Mouse (Mus musculus): ENCODE results near the gene 4930558K02Rik. TPM values are rescaled to one million over a fixed set of nuclear protein-coding genes. Genes with fewer than 3 reads are reported as not detected.

4930558K02Rik gene
- polyA plus RNA-seq, 1 experiment from 2014 or later = not detected

DNA sequence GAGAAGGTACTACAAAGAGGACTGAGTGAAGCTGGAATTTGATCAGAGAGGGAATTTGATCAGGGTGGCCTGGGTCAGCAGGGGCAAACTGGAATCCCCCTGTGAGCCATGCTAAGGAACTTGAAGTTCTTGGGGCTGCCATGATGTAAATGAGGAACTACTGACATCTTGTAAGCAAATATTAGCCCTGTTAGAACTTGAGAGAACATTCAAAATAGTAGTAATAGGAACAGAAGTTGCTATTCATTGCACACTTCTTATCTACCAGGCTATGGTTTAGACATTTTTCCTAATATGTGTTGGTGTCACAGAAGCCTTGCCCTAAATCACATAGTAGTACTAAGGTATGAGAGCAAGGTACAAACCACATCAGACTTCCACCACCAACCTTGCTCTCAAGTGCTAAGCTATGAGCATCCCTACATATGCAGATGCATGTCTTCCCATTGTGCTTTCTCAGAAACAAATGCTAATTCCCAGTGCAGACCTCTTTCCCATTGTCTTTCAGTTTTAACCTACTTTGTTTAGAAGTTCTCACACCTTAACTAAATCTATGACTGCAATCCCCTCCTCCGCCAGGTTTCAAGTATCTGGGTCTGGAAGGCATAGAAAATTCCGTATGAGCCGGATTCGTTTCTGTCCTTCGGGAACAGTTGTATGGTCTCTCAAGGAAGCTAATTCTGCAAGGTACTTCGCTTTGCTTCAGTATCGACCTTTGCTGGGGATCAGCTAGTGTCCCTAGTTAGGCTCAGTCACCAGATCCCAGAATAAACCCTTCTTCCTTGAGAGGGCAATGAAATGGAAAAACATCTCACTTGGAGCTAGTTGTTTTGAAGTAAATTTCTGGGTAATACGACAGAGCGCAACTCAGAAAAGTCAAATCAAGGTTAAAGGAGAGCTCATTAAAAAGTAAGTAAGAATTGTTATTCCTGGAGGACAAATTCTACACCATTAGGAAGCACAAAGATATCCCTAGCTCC, 58.7 kb downstream of the 4930558K02Rik start:
- DNase-seq (ENCODE audit: low spot score) = no peak
- Histone ChIP-seq H3K4me3 (ENCODE audit: low read depth, low read length) (no peak overlapping the region), H3K4me1 (ENCODE audit: control insufficient read depth, insufficient read depth, low read length) (no peaks in the 10 kb centered on the region; the same call in 1 of the 2 replicates), H3K36me3 (ENCODE audit: control insufficient read depth, insufficient read depth, low read length) (no peaks in the 10 kb centered on the region), H3K4me2 (ENCODE audit: low read depth) (no peak overlapping the region), H3K9me3 (ENCODE audit: control insufficient read depth, low read length) (no peaks in the 10 kb centered on the region), H3K27ac (ENCODE audit: low read depth, low read length) (no peak overlapping the region), H3K9ac (ENCODE audit: low read length) (no peak overlapping the region), H3K27me3 (ENCODE audit: control insufficient read depth, insufficient read depth, low read length) (no peaks in the 10 kb centered on the region)
- no peak for ATAC-seq (ENCODE audit: insufficient read depth, low FRiP score, low TSS enrichment)
- 86% methylated on average over 9 of the region's 9 CpGs for WGBS

DNA sequence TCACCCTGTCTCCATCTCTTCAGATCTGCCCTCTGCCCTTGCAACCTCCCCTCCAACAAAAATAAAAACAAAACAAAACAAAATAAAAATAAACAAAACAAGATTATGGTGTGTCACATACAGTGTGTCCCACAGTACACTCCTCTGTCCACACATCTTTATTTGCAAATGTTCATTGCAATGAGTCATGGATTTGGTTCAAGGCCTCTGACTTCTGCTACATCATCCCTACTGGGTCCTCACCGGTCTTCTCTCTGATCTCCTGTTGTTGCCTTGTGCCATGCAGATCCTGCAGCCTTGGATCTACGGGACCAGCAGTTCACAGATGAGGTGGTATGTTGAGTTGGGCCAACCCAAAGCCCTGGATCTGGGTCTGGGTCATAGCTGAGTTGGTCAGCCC, 59.8 kb downstream of the 4930558K02Rik start:
- ATAC-seq (ENCODE audit: insufficient read depth, low FRiP score, low TSS enrichment) (no peak), DNase-seq (ENCODE audit: low spot score) (no peak)
- 91% methylated on average over 2 of the region's 2 CpGs for WGBS
- Histone ChIP-seq H3K27me3 (ENCODE audit: control insufficient read depth, insufficient read depth, low read length) (no peaks in the 10 kb centered on the region), H3K4me1 (ENCODE audit: control insufficient read depth, insufficient read depth, low read length) (no peaks in the 10 kb centered on the region; the same call in 1 of the 2 replicates), H3K36me3 (ENCODE audit: control insufficient read depth, insufficient read depth, low read length) (no peaks in the 10 kb centered on the region), H3K4me2 (ENCODE audit: low read depth) (no peak overlapping the region), H3K27ac (ENCODE audit: low read depth, low read length) (no peak overlapping the region), H3K4me3 (ENCODE audit: low read depth, low read length) (no peak overlapping the region), H3K9ac (ENCODE audit: low read length) (no peak overlapping the region), H3K9me3 (ENCODE audit: control insufficient read depth, low read length) (no peaks in the 10 kb centered on the region)

GRCm38 (mm10) chr1:161918682-161919372, 60.6 kb downstream of the 4930558K02Rik start:
- ATAC-seq (ENCODE audit: insufficient read depth, low FRiP score, low TSS enrichment) (no peak), DNase-seq (ENCODE audit: low spot score) (no peak)

DNA sequence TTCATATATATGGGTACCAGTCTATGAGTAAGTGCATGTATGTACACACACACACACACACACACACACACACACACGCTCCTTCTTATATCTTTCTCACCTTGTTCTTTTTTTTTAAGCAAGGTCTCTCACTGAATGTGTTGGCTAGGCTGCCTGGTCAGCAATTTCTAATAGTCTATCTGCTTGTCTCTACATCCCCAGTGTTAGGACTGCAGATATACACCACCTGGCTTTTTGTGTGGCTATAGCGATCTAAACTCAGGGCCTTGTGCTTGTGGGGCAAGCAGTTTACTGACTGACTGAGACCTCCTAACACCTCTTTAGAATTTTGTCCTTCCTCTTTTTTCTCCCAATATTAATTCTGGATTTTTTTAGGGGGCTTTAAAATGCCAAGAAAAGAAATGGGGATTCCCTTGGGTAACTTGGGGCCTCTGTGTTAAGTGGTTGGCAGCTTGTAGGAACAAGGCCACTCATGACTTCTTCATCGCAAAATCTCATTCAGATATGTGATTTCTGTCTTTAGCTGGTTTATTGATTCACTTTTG, 61.4 kb downstream of the 4930558K02Rik start:
- DNase-seq (ENCODE audit: low spot score) (no peak), ATAC-seq (ENCODE audit: insufficient read depth, low FRiP score, low TSS enrichment) (no peak)
- Histone ChIP-seq H3K4me1 (ENCODE audit: control insufficient read depth, insufficient read depth, low read length) (no peaks in the 10 kb centered on the region; the same call in 1 of the 2 replicates), H3K27ac (ENCODE audit: low read depth, low read length) (no peak overlapping the region), H3K9ac (ENCODE audit: low read length) (no peak overlapping the region), H3K4me2 (ENCODE audit: low read depth) (no peak overlapping the region), H3K4me3 (ENCODE audit: low read depth, low read length) (no peak overlapping the region), H3K36me3 (ENCODE audit: control insufficient read depth, insufficient read depth, low read length) (no peaks in the 10 kb centered on the region), H3K9me3 (ENCODE audit: control insufficient read depth, low read length) (no peaks in the 10 kb centered on the region), H3K27me3 (ENCODE audit: control insufficient read depth, insufficient read depth, low read length) (no peaks in the 10 kb centered on the region)
- WGBS = 87% methylated on average over 3 of the region's 3 CpGs

More at GRCm38 (mm10) chr1:161918682-161919372, 60.6 kb downstream of the 4930558K02Rik start:
- H3K36me3 ChIP-seq (ENCODE audit: control insufficient read depth, insufficient read depth, low read length) = no peaks in the 10 kb centered on the region
- H3K4me3 ChIP-seq (ENCODE audit: low read depth, low read length) = no peak overlapping the region
- 57% methylated on average over 7 of the region's 7 CpGs for WGBS
- no peaks in the 10 kb centered on the region for H3K9me3 ChIP-seq (ENCODE audit: control insufficient read depth, low read length)
- no peak overlapping the region for H3K4me2 ChIP-seq (ENCODE audit: low read depth)
- no peaks in the 10 kb centered on the region for H3K27me3 ChIP-seq (ENCODE audit: control insufficient read depth, insufficient read depth, low read length)
- no peak overlapping the region for H3K27ac ChIP-seq (ENCODE audit: low read depth, low read length)
- no peaks in the 10 kb centered on the region; the same call in 1 of the 2 replicates for H3K4me1 ChIP-seq (ENCODE audit: control insufficient read depth, insufficient read depth, low read length)
- no peak overlapping the region for H3K9ac ChIP-seq (ENCODE audit: low read length)

- WGBS = 75% methylated on average over 3 of the region's 3 CpGs
- DNase-seq (ENCODE audit: low spot score) = no peak
- no peak for ATAC-seq (ENCODE audit: insufficient read depth, low FRiP score, low TSS enrichment)
Observed at GRCm38 (mm10) chr1:161916036-161916435, 63.4 kb downstream of the 4930558K02Rik start.

GRCm38 (mm10) chr1:161913648-161913984, 65.8 kb downstream of the 4930558K02Rik start:
- H3K27me3 ChIP-seq (ENCODE audit: control insufficient read depth, insufficient read depth, low read length) = no peaks in the 10 kb centered on the region
- H3K4me3 ChIP-seq (ENCODE audit: low read depth, low read length) = no peak overlapping the region
- no peak overlapping the region for H3K27ac ChIP-seq (ENCODE audit: low read depth, low read length)
- ATAC-seq (ENCODE audit: insufficient read depth, low FRiP score, low TSS enrichment) (no peak), DNase-seq (ENCODE audit: low spot score) (no peak)
- no peak overlapping the region for H3K9ac ChIP-seq (ENCODE audit: low read length)
- H3K36me3 ChIP-seq (ENCODE audit: control insufficient read depth, insufficient read depth, low read length) = no peaks in the 10 kb centered on the region
- H3K4me2 ChIP-seq (ENCODE audit: low read depth) = no peak overlapping the region
- WGBS = 76% methylated on average over 7 of the region's 7 CpGs
- H3K4me1 ChIP-seq (ENCODE audit: control insufficient read depth, insufficient read depth, low read length) = no peaks in the 10 kb centered on the region; the same call in 1 of the 2 replicates
- no peaks in the 10 kb centered on the region for H3K9me3 ChIP-seq (ENCODE audit: control insufficient read depth, low read length)

More at GRCm38 (mm10) chr1:161916036-161916435, 63.4 kb downstream of the 4930558K02Rik start:
- Histone ChIP-seq H3K4me2 (ENCODE audit: low read depth) (no peak overlapping the region), H3K4me1 (ENCODE audit: control insufficient read depth, insufficient read depth, low read length) (no peaks in the 10 kb centered on the region; the same call in 1 of the 2 replicates), H3K27ac (ENCODE audit: low read depth, low read length) (no peak overlapping the region), H3K4me3 (ENCODE audit: low read depth, low read length) (no peak overlapping the region), H3K9ac (ENCODE audit: low read length) (no peak overlapping the region), H3K9me3 (ENCODE audit: control insufficient read depth, low read length) (no peaks in the 10 kb centered on the region), H3K27me3 (ENCODE audit: control insufficient read depth, insufficient read depth, low read length) (no peaks in the 10 kb centered on the region), H3K36me3 (ENCODE audit: control insufficient read depth, insufficient read depth, low read length) (no peaks in the 10 kb centered on the region)

DNA sequence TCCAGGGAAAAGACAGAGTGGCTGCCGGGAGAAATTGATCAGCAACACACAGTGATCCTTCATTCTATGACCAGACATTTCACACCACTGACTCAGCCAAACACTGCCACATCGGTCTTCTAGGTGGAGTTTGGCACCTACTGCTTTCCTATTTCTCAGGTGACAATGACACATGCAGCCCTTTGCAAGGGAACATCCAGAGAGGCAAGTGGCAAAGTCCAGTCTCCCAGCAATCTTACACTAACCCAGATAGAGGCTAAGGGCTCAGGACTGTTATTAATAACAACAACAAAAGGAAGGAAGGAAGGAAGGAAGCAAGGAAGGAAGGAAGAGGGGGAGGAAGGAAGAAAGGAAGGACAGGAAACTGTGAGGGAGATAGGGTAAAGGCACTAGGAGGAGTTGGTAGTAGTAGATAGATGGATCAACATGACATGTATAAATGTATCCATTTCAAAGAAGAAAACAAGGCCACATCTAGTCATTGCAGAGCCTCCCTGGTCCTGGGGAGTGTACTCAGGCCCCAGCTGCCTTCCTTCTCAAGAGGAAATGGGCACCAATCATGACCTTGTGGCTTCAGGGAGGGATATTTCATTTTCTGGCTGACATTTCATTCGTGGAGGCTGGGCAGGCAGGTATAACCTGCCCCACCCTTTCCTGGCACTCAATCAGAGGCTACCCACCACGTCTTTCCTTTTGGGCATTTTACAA, 66.3 kb downstream of the 4930558K02Rik start:
- DNase-seq (ENCODE audit: low spot score) = no peak
- ATAC-seq (ENCODE audit: insufficient read depth, low FRiP score, low TSS enrichment) = no peak
- Histone ChIP-seq H3K9ac (ENCODE audit: low read length) (no peak overlapping the region), H3K27ac (ENCODE audit: low read depth, low read length) (no peak overlapping the region), H3K4me2 (ENCODE audit: low read depth) (no peak overlapping the region), H3K36me3 (ENCODE audit: control insufficient read depth, insufficient read depth, low read length) (no peaks in the 10 kb centered on the region), H3K27me3 (ENCODE audit: control insufficient read depth, insufficient read depth, low read length) (no peaks in the 10 kb centered on the region), H3K9me3 (ENCODE audit: control insufficient read depth, low read length) (no peaks in the 10 kb centered on the region), H3K4me1 (ENCODE audit: control insufficient read depth, insufficient read depth, low read length) (no peaks in the 10 kb centered on the region), H3K4me3 (ENCODE audit: low read depth, low read length) (no peak overlapping the region)
- WGBS = 64% methylated on average over 4 of the region's 4 CpGs

DNA sequence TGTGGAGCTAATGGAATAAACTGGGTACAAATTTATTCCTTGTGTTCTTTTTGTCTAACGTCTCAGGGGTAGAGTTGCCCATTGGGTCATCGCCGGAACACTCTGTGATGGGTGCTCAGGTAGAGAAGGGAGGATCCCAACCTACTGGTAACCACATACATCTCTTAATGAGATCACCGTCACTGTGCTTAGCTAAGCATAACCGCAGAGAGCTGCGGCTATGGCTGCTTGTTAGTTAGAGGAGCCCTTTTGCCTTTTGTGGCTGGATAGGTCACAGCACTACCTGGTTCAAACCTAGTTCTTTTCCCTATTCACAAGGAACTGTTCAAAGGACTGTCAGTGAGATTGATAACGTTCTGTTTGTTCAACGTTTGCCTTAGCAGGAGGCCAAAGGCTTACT, 70.4 kb downstream of the 4930558K02Rik start:
- Histone ChIP-seq H3K27ac (ENCODE audit: low read depth, low read length) (no peak overlapping the region), H3K9me3 (ENCODE audit: control insufficient read depth, low read length) (no peaks in the 10 kb centered on the region), H3K27me3 (ENCODE audit: control insufficient read depth, insufficient read depth, low read length) (no peaks in the 10 kb centered on the region), H3K9ac (ENCODE audit: low read length) (no peak overlapping the region), H3K36me3 (ENCODE audit: control insufficient read depth, insufficient read depth, low read length) (no peaks in the 10 kb centered on the region), H3K4me2 (ENCODE audit: low read depth) (no peak overlapping the region), H3K4me1 (ENCODE audit: control insufficient read depth, insufficient read depth, low read length) (no peaks in the 10 kb centered on the region), H3K4me3 (ENCODE audit: low read depth, low read length) (no peak overlapping the region)
- WGBS = 73% methylated on average over 8 of the region's 8 CpGs
- DNase-seq (ENCODE audit: low spot score) (no peak), ATAC-seq (ENCODE audit: insufficient read depth, low FRiP score, low TSS enrichment) (no peak)

All from neural tube, embryonic 11.5 days (tissue).